Mouse (Mus musculus): ENCODE measurements around the gene Dnajc10. TPM values are rescaled to one million over a fixed set of nuclear protein-coding genes. Genes with fewer than 3 reads are reported as not detected.

The Dnajc10 gene
- polyA plus RNA-seq, 1 experiment from 2014 or later, result 65.0 TPM

- peak; percentile 63; the same call in 1 of the 2 replicates for ATAC-seq
- no peak overlapping the region for H3K9ac ChIP-seq (replicated peaks)
- H3K4me1 ChIP-seq (replicated peaks), result no peaks in the 10 kb centered on the region
- H3K4me2 ChIP-seq (replicated peaks), result no peak overlapping the region
- H3K36me3 ChIP-seq, result peaks cover 28% of the 10 kb centered on the region
- H3K27me3 ChIP-seq, result no peaks in the 10 kb centered on the region
- H3K27ac ChIP-seq, result no peak overlapping the region
- H3K4me3 ChIP-seq (replicated peaks), result no peak overlapping the region
- no peaks in the 10 kb centered on the region for H3K9me3 ChIP-seq
- WGBS, result 65% methylated on average over 8 of the region's 8 CpGs
Observed at GRCm38 (mm10) chr2:80356656-80357231, 41.5 kb downstream of the Dnajc10 start.

- WGBS, result 90% methylated on average over 8 of the region's 8 CpGs
- H3K9ac ChIP-seq (replicated peaks), result no peak overlapping the region
- no peak for ATAC-seq
Observed at GRCm38 (mm10) chr2:80371458-80371857, 56.2 kb downstream of the Dnajc10 start.

GRCm38 (mm10) chr2:80374892-80375291, 59.6 kb downstream of the Dnajc10 start:
- H3K9ac ChIP-seq (replicated peaks), result no peak overlapping the region
- no peaks in the 10 kb centered on the region for H3K4me1 ChIP-seq (replicated peaks)
- no peak overlapping the region for H3K4me2 ChIP-seq (replicated peaks)
- no peak overlapping the region for H3K4me3 ChIP-seq (replicated peaks)
- H3K36me3 ChIP-seq, result no peaks in the 10 kb centered on the region
- no peak overlapping the region for H3K27ac ChIP-seq
- no peak for ATAC-seq
- H3K27me3 ChIP-seq, result no peaks in the 10 kb centered on the region
- H3K9me3 ChIP-seq, result 0 out of 2 replicates have a peak, but pooled peaks cover 2% of the 10 kb centered on the region

More at GRCm38 (mm10) chr2:80371458-80371857, 56.2 kb downstream of the Dnajc10 start:
- Histone ChIP-seq H3K27ac (no peak overlapping the region), H3K4me1 (replicated peaks) (no peaks in the 10 kb centered on the region), H3K9me3 (no peaks in the 10 kb centered on the region), H3K4me3 (replicated peaks) (no peak overlapping the region), H3K4me2 (replicated peaks) (no peak overlapping the region), H3K36me3 (no peaks in the 10 kb centered on the region), H3K27me3 (no peaks in the 10 kb centered on the region)

- no peaks in the 10 kb centered on the region for H3K36me3 ChIP-seq
- H3K4me1 ChIP-seq (replicated peaks), result no peaks in the 10 kb centered on the region
- H3K4me3 ChIP-seq (replicated peaks), result no peak overlapping the region
- H3K27ac ChIP-seq, result no peak overlapping the region
- WGBS, result 88% methylated on average over 5 of the region's 5 CpGs
- ATAC-seq, result no peak
- no peaks in the 10 kb centered on the region for H3K27me3 ChIP-seq
- 0 out of 2 replicates have a peak, but pooled peaks cover 2% of the 10 kb centered on the region for H3K9me3 ChIP-seq
- no peak overlapping the region for H3K9ac ChIP-seq (replicated peaks)
- H3K4me2 ChIP-seq (replicated peaks), result no peak overlapping the region
Observed at GRCm38 (mm10) chr2:80379848-80380247, 64.6 kb downstream of the Dnajc10 start.

GRCm38 (mm10) chr2:80384447-80384846, 69.2 kb downstream of the Dnajc10 start:
- Histone ChIP-seq H3K4me3 (replicated peaks) (no peak overlapping the region), H3K9me3 (no peaks in the 10 kb centered on the region), H3K4me1 (replicated peaks) (no peaks in the 10 kb centered on the region), H3K27me3 (no peaks in the 10 kb centered on the region), H3K9ac (replicated peaks) (no peak overlapping the region), H3K36me3 (no peaks in the 10 kb centered on the region), H3K27ac (no peak overlapping the region), H3K4me2 (replicated peaks) (no peak overlapping the region)
- WGBS, result 89% methylated on average over 4 of the region's 4 CpGs
- ATAC-seq, result no peak

- 94% methylated on average over 2 of the region's 2 CpGs for WGBS
- Histone ChIP-seq H3K4me3 (replicated peaks) (no peak overlapping the region), H3K4me1 (replicated peaks) (no peaks in the 10 kb centered on the region), H3K9me3 (no peaks in the 10 kb centered on the region), H3K9ac (replicated peaks) (no peak overlapping the region), H3K27me3 (no peaks in the 10 kb centered on the region), H3K36me3 (no peaks in the 10 kb centered on the region), H3K27ac (no peak overlapping the region), H3K4me2 (replicated peaks) (no peak overlapping the region)
- ATAC-seq, result no peak
Observed at GRCm38 (mm10) chr2:80386255-80386654, 71.0 kb downstream of the Dnajc10 start.

- Histone ChIP-seq H3K27me3 (no peaks in the 10 kb centered on the region), H3K9ac (replicated peaks) (no peak overlapping the region), H3K9me3 (no peaks in the 10 kb centered on the region), H3K27ac (no peak overlapping the region), H3K4me1 (replicated peaks) (no peaks in the 10 kb centered on the region), H3K36me3 (no peaks in the 10 kb centered on the region), H3K4me3 (replicated peaks) (no peak overlapping the region), H3K4me2 (replicated peaks) (no peak overlapping the region)
- WGBS, result 86% methylated on average over 9 of the region's 9 CpGs
- no peak for ATAC-seq
Observed at GRCm38 (mm10) chr2:80387668-80388067, 72.4 kb downstream of the Dnajc10 start.

GRCm38 (mm10) chr2:80388341-80388740, 73.1 kb downstream of the Dnajc10 start:
- H3K4me2 ChIP-seq (replicated peaks), result no peak overlapping the region
- no peaks in the 10 kb centered on the region for H3K36me3 ChIP-seq
- H3K27ac ChIP-seq, result no peak overlapping the region
- no peak for ATAC-seq
- no peak overlapping the region for H3K9ac ChIP-seq (replicated peaks)
- no peak overlapping the region for H3K4me3 ChIP-seq (replicated peaks)
- H3K4me1 ChIP-seq (replicated peaks), result no peaks in the 10 kb centered on the region
- no peaks in the 10 kb centered on the region for H3K27me3 ChIP-seq
- no peaks in the 10 kb centered on the region for H3K9me3 ChIP-seq
- 91% methylated on average over 3 of the region's 3 CpGs for WGBS

- no peak for ATAC-seq
- no peaks in the 10 kb centered on the region for H3K36me3 ChIP-seq
- H3K27me3 ChIP-seq, result peaks cover 16% of the 10 kb centered on the region; the same call in 1 of the 2 replicates
- no peak overlapping the region for H3K4me2 ChIP-seq (replicated peaks)
- H3K9ac ChIP-seq (replicated peaks), result no peak overlapping the region
- H3K9me3 ChIP-seq, result no peaks in the 10 kb centered on the region
- H3K4me3 ChIP-seq (replicated peaks), result no peak overlapping the region
- H3K4me1 ChIP-seq (replicated peaks), result peaks cover 11% of the 10 kb centered on the region
- no peak overlapping the region for H3K27ac ChIP-seq
- WGBS, result 69% methylated on average over 7 of the region's 7 CpGs
Observed at GRCm38 (mm10) chr2:80396057-80396456, 80.8 kb downstream of the Dnajc10 start.

GRCm38 (mm10) chr2:80396864-80397263, 81.6 kb downstream of the Dnajc10 start:
- Histone ChIP-seq H3K27me3 (peaks cover 19% of the 10 kb centered on the region; the same call in 1 of the 2 replicates), H3K9me3 (no peaks in the 10 kb centered on the region), H3K27ac (no peak overlapping the region), H3K36me3 (no peaks in the 10 kb centered on the region), H3K4me3 (replicated peaks) (no peak overlapping the region), H3K4me2 (replicated peaks) (no peak overlapping the region), H3K4me1 (replicated peaks) (peaks cover 11% of the 10 kb centered on the region), H3K9ac (replicated peaks) (no peak overlapping the region)
- ATAC-seq, result no peak
- 53% methylated on average over 3 of the region's 3 CpGs for WGBS

- Histone ChIP-seq H3K36me3 (no peaks in the 10 kb centered on the region), H3K9me3 (no peaks in the 10 kb centered on the region), H3K9ac (replicated peaks) (no peak overlapping the region), H3K4me3 (replicated peaks) (no peak overlapping the region), H3K4me2 (replicated peaks) (no peak overlapping the region), H3K27me3 (peaks cover 21% of the 10 kb centered on the region), H3K4me1 (replicated peaks) (peaks cover 11% of the 10 kb centered on the region), H3K27ac (no peak overlapping the region)
- 5% methylated on average over 3 of the region's 3 CpGs for WGBS
- peak; percentile 60 for ATAC-seq
Observed at GRCm38 (mm10) chr2:80398595-80399099, 83.4 kb downstream of the Dnajc10 start.

Measured in midbrain, embryonic 13.5 days (tissue).